Mouse (Mus musculus): Measurements from ENCODE around the gene Hcrtr1.

GRCm38 (mm10) chr4:130140992-130141402, 1.8 kb upstream of the Hcrtr1 start:
- no peak for TF ChIP-seq ZC3H11A (IDR thresholded peaks at IDR 0.05; ENCODE audit: borderline replicate concordance, low read depth, low read length)
- no peak for TF ChIP-seq ZNF384 (IDR thresholded peaks at IDR 0.05; ENCODE audit: low read depth, low read length)
- TF ChIP-seq CHD2 (IDR thresholded peaks at IDR 0.05; ENCODE audit: low read depth, low read length), result no peak
- no peak for TF ChIP-seq HCFC1 (IDR thresholded peaks at IDR 0.05; ENCODE audit: borderline replicate concordance, insufficient read depth, low read length)
